Mouse (Mus musculus) liver, adult 2 months (tissue): ENCODE data around the gene Kif1a.

Source experiments
- CTCF ChIP-seq: fragments of 200-500 bp; IDR thresholded peaks from 2 replicates; pipeline ENCODE4 v1.5.1; 2011; ENCODE audit warnings: low read depth, low read length, control low read depth
- POLR2A ChIP-seq: fragments of 200-500 bp; IDR thresholded peaks from 2 replicates; pipeline ENCODE4 v1.6.1; 2011; ENCODE audit warnings: low read length, control low read depth; ENCODE audit not compliant: insufficient read depth; ENCODE audit errors: extremely low read depth

DNA sequence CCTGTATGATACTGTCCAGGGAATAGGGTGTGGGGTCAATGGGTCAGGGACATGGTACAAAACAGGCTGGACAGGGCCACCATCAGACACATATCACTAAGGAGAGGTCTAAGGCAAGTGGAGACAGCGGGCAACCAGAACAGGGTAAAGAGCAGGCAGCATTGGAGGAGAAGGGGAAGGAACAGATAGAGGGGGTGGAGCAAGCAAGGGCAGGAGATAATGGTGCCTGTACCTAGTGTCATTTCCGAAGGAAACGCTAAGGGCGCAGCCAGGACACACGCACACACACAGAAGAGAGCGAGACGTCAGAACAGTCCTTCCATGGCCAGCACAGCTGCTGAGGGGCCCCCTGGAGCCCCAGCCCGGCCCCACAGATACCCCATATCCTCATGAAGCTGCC lies 75.2 kb downstream of the Kif1a start:
- no peak for TF ChIP-seq POLR2A
- no peak for TF ChIP-seq CTCF
